Mouse (Mus musculus) testis, adult 2 months (tissue): Measurements from ENCODE around the gene Gm48551. TPM values are rescaled to one million over a fixed set of nuclear protein-coding genes. Genes with fewer than 3 reads are reported as not detected.

Experiments
- H3K27ac ChIP-seq: fragments of 200-500 bp; 2 replicates; pipeline ENCODE4 v1.5.1; 2012; ENCODE audit warnings: low read depth, low read length; ENCODE audit not compliant: control insufficient read depth, insufficient read depth
- H3K27me3 ChIP-seq: fragments of 200-500 bp; 2 replicates; pipeline ENCODE4 v1.6.1; 2012; ENCODE audit warnings: mild to moderate bottlenecking, low read length, moderate library complexity; ENCODE audit not compliant: control insufficient read depth, insufficient read depth
- H3K36me3 ChIP-seq: fragments of 200-500 bp; 2 replicates; pipeline ENCODE4 v1.6.1; 2012; ENCODE audit warnings: mild to moderate bottlenecking, low read length; ENCODE audit not compliant: control insufficient read depth, insufficient read depth
- H3K4me1 ChIP-seq: fragments of 200-500 bp; 2 replicates; pipeline ENCODE4 v1.6.1; 2012; ENCODE audit warnings: low read length; ENCODE audit not compliant: control insufficient read depth, insufficient read depth
- H3K4me3 ChIP-seq: fragments of 200-500 bp; 2 replicates; pipeline ENCODE4 v1.5.1; 2012; ENCODE audit warnings: low read depth, mild to moderate bottlenecking, low read length, moderate library complexity, mixed read lengths; ENCODE audit not compliant: control insufficient read depth
- CTCF ChIP-seq: fragments of 200-500 bp; IDR thresholded peaks from 2 replicates; pipeline ENCODE4 v1.5.1; 2012; ENCODE audit warnings: low read depth, mild to moderate bottlenecking, inconsistent platforms, low read length, moderate library complexity; ENCODE audit not compliant: control insufficient read depth, insufficient read depth, insufficient replicate concordance
- POLR2A ChIP-seq: fragments of 200-500 bp; IDR thresholded peaks from 2 replicates; pipeline ENCODE4 v1.6.1; 2012; ENCODE audit warnings: low read depth, mild to moderate bottlenecking, inconsistent platforms, low read length, moderate library complexity; ENCODE audit not compliant: control insufficient read depth
- polyA plus RNA-seq: library from polyadenylated mRNA; depleted of rRNA; stranded (reverse); fragments of >200 nt; gene quantifications from 2 replicates; pipeline ENCODE4 v1.2.3, GENCODE M21; 2012

The Gm48551 gene
- polyA plus RNA-seq, 1 experiment: 1.2 TPM

GRCm38 (mm10) chr10:81354738-81355477 is 29.4 kb upstream of the Gm48551 start:
- H3K36me3 ChIP-seq: no peaks in the 10 kb centered on the region
- H3K4me3 ChIP-seq: no peak overlapping the region
- H3K4me1 ChIP-seq: peaks cover 39% of the 10 kb centered on the region
- no peak overlapping the region for H3K27ac ChIP-seq
- H3K27me3 ChIP-seq: no peaks in the 10 kb centered on the region
- TF ChIP-seq CTCF: no peak
- no peak for TF ChIP-seq POLR2A

- TF ChIP-seq CTCF: no peak
- no peak for TF ChIP-seq POLR2A
- H3K27ac ChIP-seq: no peak overlapping the region
- H3K27me3 ChIP-seq: no peaks in the 10 kb centered on the region
- peaks cover 38% of the 10 kb centered on the region for H3K4me1 ChIP-seq
- H3K4me3 ChIP-seq: no peak overlapping the region
- no peaks in the 10 kb centered on the region for H3K36me3 ChIP-seq
Measured at GRCm38 (mm10) chr10:81355533-81355932, 28.7 kb upstream of the Gm48551 start.

- Histone ChIP-seq H3K27ac (peak overlapping the region; percentile 62), H3K4me3 (peak overlapping the region; percentile 98), H3K36me3 (no peaks in the 10 kb centered on the region), H3K27me3 (no peaks in the 10 kb centered on the region), H3K4me1 (peaks cover 31% of the 10 kb centered on the region)
- TF ChIP-seq POLR2A (no peak), CTCF (no peak)
Measured at GRCm38 (mm10) chr10:81356352-81356990, 27.8 kb upstream of the Gm48551 start.

- Histone ChIP-seq H3K27ac (peak within 1 kb of the TSS; percentile 94), H3K27me3 (no peaks in the 10 kb centered on the region), H3K4me1 (peaks cover 26% of the 10 kb centered on the region), H3K36me3 (no peaks in the 10 kb centered on the region), H3K4me3 (peak within 1 kb of the TSS; percentile 98)
- peak; percentile 57; the same call in 1 of the 2 replicates for TF ChIP-seq POLR2A
- no peak for TF ChIP-seq CTCF
Measured at GRCm38 (mm10) chr10:81356991-81357844, 27.0 kb upstream of the Gm48551 start, which contains the start of gene Mfsd12. Gene Mfsd12, plus strand, starts transcription at chr10:81357491.

DNA sequence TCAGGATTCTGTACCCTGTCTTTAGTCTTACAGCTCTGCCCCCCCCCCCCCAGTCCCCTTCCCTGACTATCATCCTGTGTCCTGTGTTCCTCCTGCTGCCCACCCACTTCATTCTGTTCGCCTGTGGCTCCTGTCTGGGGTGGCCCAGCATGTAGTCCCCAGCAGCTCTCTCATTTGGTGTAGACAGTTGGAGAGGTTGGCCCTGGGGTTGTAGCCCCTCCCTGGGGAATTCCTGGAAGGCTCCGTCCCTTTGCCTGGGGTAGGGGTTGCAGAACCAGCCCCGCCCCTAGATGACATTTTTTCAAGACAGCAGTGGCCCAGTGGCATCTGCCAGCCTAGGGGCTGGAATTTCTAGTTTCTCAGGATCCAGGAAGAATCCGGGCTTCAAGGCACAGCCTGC is 26.1 kb upstream of the Gm48551 start:
- Histone ChIP-seq H3K4me1 (peaks cover 31% of the 10 kb centered on the region), H3K27me3 (no peaks in the 10 kb centered on the region), H3K36me3 (no peaks in the 10 kb centered on the region), H3K4me3 (peak overlapping the region; percentile 98), H3K27ac (no peak overlapping the region; the same call in 1 of the 2 replicates)
- TF ChIP-seq POLR2A: no peak
- TF ChIP-seq CTCF: no peak

DNA sequence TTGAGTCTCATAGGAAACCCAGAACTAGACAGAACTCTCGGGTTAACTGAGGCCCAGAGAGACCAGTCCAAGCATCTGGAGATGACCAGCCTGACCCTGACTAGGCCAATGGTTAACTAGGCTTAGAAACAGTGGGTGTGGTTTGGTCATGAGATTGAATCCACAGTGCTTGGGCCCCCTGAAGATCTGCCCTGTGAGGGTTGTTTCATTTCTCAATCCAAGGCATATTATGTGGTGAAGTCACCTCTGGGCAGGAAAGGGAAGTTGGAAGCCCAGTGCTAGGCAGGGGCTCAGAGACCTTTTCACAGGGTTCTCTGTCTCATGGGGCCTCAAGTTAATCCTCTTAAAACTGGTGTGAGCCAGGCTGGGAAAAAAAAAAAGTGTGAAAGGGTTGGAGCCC is 25.4 kb upstream of the Gm48551 start:
- H3K4me3 ChIP-seq: peak overlapping the region; percentile 98
- H3K4me1 ChIP-seq: peaks cover 36% of the 10 kb centered on the region
- no peak overlapping the region for H3K27ac ChIP-seq
- H3K27me3 ChIP-seq: no peaks in the 10 kb centered on the region
- no peak for TF ChIP-seq POLR2A
- TF ChIP-seq CTCF: no peak
- no peaks in the 10 kb centered on the region for H3K36me3 ChIP-seq

GRCm38 (mm10) chr10:81360721-81361120 is 23.5 kb upstream of the Gm48551 start:
- TF ChIP-seq CTCF: no peak
- TF ChIP-seq POLR2A: no peak
- Histone ChIP-seq H3K36me3 (no peaks in the 10 kb centered on the region), H3K4me1 (peaks cover 41% of the 10 kb centered on the region), H3K27me3 (no peaks in the 10 kb centered on the region), H3K4me3 (no peak overlapping the region), H3K27ac (no peak overlapping the region)
